ENCODE assay signal across 10 mouse cellular contexts in genomic region chr6:24408573-24409427, GRCm38 (mm10).
DNase-seq lines count a peak whose midpoint lies in the region; ATAC-seq and TF ChIP-seq lines count a peak whose summit lies in the region.
"Had no signal": no experiment of that assay in that cellular context is flagged by ENCODE, and none has a peak within 500 bp of the region (broad histone marks: within the 10 kb centered on the region; RNA-seq: fewer than 3 reads in every experiment).

No protein-coding gene starts in this region.

- no peak for TF ChIP-seq CTCF in left cerebral cortex, adult 2 months (IDR thresholded peaks at IDR 0.05)

- no peaks in the 10 kb centered on the region for H3K27me3 ChIP-seq in neural tube, embryonic 12.5 days (replicated peaks)
- H3K27me3 ChIP-seq in neural tube, embryonic 15.5 days (replicated peaks) = no peaks in the 10 kb centered on the region
- H3K27me3 ChIP-seq in hindbrain, embryonic 14.5 days (ENCODE audit: control insufficient read depth, insufficient read depth, low read length) = no peaks in the 10 kb centered on the region
- no peaks in the 10 kb centered on the region for H3K27me3 ChIP-seq in stomach, embryonic 16.5 days (ENCODE audit: control insufficient read depth, insufficient read depth, low read length)

- no peak overlapping the region for H3K4me2 ChIP-seq in neural tube, embryonic 12.5 days (replicated peaks)
- no peak overlapping the region for H3K4me2 ChIP-seq in neural tube, embryonic 15.5 days
- H3K4me2 ChIP-seq in hindbrain, embryonic 14.5 days (replicated peaks) = no peak overlapping the region
- no peak overlapping the region for H3K4me2 ChIP-seq in stomach, embryonic 16.5 days (ENCODE audit: low read depth, low read length)

- H3K4me3 ChIP-seq in neural tube, embryonic 12.5 days = no peak overlapping the region
- H3K4me3 ChIP-seq in neural tube, embryonic 15.5 days (replicated peaks) = no peak overlapping the region
- no peak overlapping the region for H3K4me3 ChIP-seq in hindbrain, embryonic 14.5 days (replicated peaks; ENCODE audit: low read length)
- no peak overlapping the region for H3K4me3 ChIP-seq in left cerebral cortex, adult 2 months
- no peak overlapping the region for H3K4me3 ChIP-seq in stomach, embryonic 16.5 days (replicated peaks; ENCODE audit: low read length)

- H3K27ac ChIP-seq in neural tube, embryonic 12.5 days = no peak overlapping the region
- no peak overlapping the region for H3K27ac ChIP-seq in neural tube, embryonic 15.5 days (replicated peaks)
- H3K27ac ChIP-seq in hindbrain, embryonic 14.5 days = no peak overlapping the region
- no peak overlapping the region for H3K27ac ChIP-seq in left cerebral cortex, adult 2 months
- no peak overlapping the region for H3K27ac ChIP-seq in stomach, embryonic 16.5 days (ENCODE audit: low read length)

- intact Hi-C loops in left cerebral cortex, adult 2 months (cut with DNase I) = loop anchor here (5.0 kb wide), 3 partner anchors 49 to 441 kb away; no protein-coding TSS in a partner anchor

- no peaks in the 10 kb centered on the region for H3K36me3 ChIP-seq in neural tube, embryonic 12.5 days
- H3K36me3 ChIP-seq in neural tube, embryonic 15.5 days = no peaks in the 10 kb centered on the region
- no peaks in the 10 kb centered on the region for H3K36me3 ChIP-seq in hindbrain, embryonic 14.5 days (replicated peaks; ENCODE audit: control insufficient read depth, insufficient read depth)
- H3K36me3 ChIP-seq in stomach, embryonic 16.5 days (ENCODE audit: control insufficient read depth, insufficient read depth, low read length) = no peaks in the 10 kb centered on the region

- H3K9ac ChIP-seq in neural tube, embryonic 12.5 days = no peak overlapping the region
- H3K9ac ChIP-seq in neural tube, embryonic 15.5 days (replicated peaks) = no peak overlapping the region
- H3K9ac ChIP-seq in hindbrain, embryonic 14.5 days = no peak overlapping the region
- no peak overlapping the region for H3K9ac ChIP-seq in stomach, embryonic 16.5 days (ENCODE audit: low read length)

- no peaks in the 10 kb centered on the region for H3K9me3 ChIP-seq in neural tube, embryonic 12.5 days
- no peaks in the 10 kb centered on the region for H3K9me3 ChIP-seq in neural tube, embryonic 15.5 days (replicated peaks)
- no peaks in the 10 kb centered on the region for H3K9me3 ChIP-seq in hindbrain, embryonic 14.5 days (ENCODE audit: control insufficient read depth, low read length)
- no peaks in the 10 kb centered on the region for H3K9me3 ChIP-seq in stomach, embryonic 16.5 days (replicated peaks; ENCODE audit: control insufficient read depth, low read length)

- peak; percentile 84 for ATAC-seq in neural tube, embryonic 12.5 days (ENCODE audit: low FRiP score, low read depth)
- no peak for ATAC-seq in neural tube, embryonic 15.5 days (ENCODE audit: low FRiP score)
- ATAC-seq in hindbrain, embryonic 14.5 days (ENCODE audit: low FRiP score) = peak; percentile 59; the same call in 1 of the 2 replicates
- 0 out of 2 replicates have a peak, but pooled peaks have one; percentile 17 for ATAC-seq in stomach, embryonic 16.5 days (ENCODE audit: insufficient read depth, low FRiP score)

- 72% methylated on average over 11 of the region's 11 CpGs for WGBS in neural tube, embryonic 12.5 days
- WGBS in neural tube, embryonic 15.5 days = 57% methylated on average over 11 of the region's 11 CpGs
- 64% methylated on average over 11 of the region's 11 CpGs for WGBS in hindbrain, embryonic 14.5 days
- WGBS in stomach, embryonic 16.5 days = 58% methylated on average over 11 of the region's 11 CpGs

- no peaks in the 10 kb centered on the region for H3K4me1 ChIP-seq in neural tube, embryonic 12.5 days
- H3K4me1 ChIP-seq in neural tube, embryonic 15.5 days = 0 out of 2 replicates have a peak, but pooled peaks cover 5% of the 10 kb centered on the region
- no peaks in the 10 kb centered on the region for H3K4me1 ChIP-seq in hindbrain, embryonic 14.5 days (replicated peaks; ENCODE audit: control insufficient read depth, insufficient read depth, low read length)
- H3K4me1 ChIP-seq in stomach, embryonic 16.5 days (ENCODE audit: control insufficient read depth, insufficient read depth, low read length) = peaks cover 3% of the 10 kb centered on the region; the same call in 1 of the 2 replicates

- DNase-seq in hindbrain, embryonic 14.5 days (ENCODE audit: low spot score) = peak; percentile 27
- DNase-seq in left cerebral cortex, adult 2 months (ENCODE audit: extremely low spot score in 1 of 2, low spot score in 2 of 2) = peak; percentile 24 to 41
- DNase-seq in gastrocnemius, adult 18-20 months (ENCODE audit: low spot score) = no peak
- DNase-seq in testis, postnatal 14 days (ENCODE audit: low spot score) = no peak
- DNase-seq in urinary bladder, postnatal 10 days (ENCODE audit: low spot score) = no peak
- DNase-seq: kidney, adult 8-10 months; thymus, postnatal 25 days had no signal

Comparison
In these comparisons a context has a peak if more than half of its experiments do, and no peak if none do; other contexts are left out.
1. DNase-seq: peak in hindbrain, embryonic 14.5 days (single experiment) and left cerebral cortex, adult 2 months (2 of 2); none in gastrocnemius, adult 18-20 months (single experiment), testis, postnatal 14 days (single experiment) and urinary bladder, postnatal 10 days (single experiment).